Mouse (Mus musculus): ENCODE results near the gene Olfr824. TPM values are rescaled to one million over a fixed set of nuclear protein-coding genes. Genes with fewer than 3 reads are reported as not detected.
A peak's percentile ranks its signal among the peaks of the same experiment; 100 is the strongest.

Olfr824 gene
- polyA plus RNA-seq, 1 experiment from 2014 or later = not detected

GRCm38 (mm10) chr10:130092838-130093440 is 36.9 kb downstream of the Olfr824 start:
- no peaks in the 10 kb centered on the region for H3K36me3 ChIP-seq (ENCODE audit: control insufficient read depth, insufficient read depth, low read length)
- ATAC-seq (ENCODE audit: insufficient number of reproducible peaks, insufficient read depth, low FRiP score, low read depth) = peak; percentile 79; the same call in 1 of the 2 replicates
- WGBS = 16% methylated on average over 5 of the region's 5 CpGs

More at GRCm38 (mm10) chr10:130092838-130093440, 36.9 kb downstream of the Olfr824 start:
- Histone ChIP-seq H3K4me2 (replicated peaks; ENCODE audit: low read depth, low read length) (no peak overlapping the region), H3K9me3 (ENCODE audit: control insufficient read depth, low read depth, low read length) (no peaks in the 10 kb centered on the region), H3K9ac (replicated peaks; ENCODE audit: low read depth, low read length) (no peak overlapping the region), H3K4me3 (ENCODE audit: low read depth, low read length) (no peak overlapping the region), H3K4me1 (ENCODE audit: control insufficient read depth, insufficient read depth, low read length) (no peaks in the 10 kb centered on the region), H3K27ac (ENCODE audit: low read length) (no peak overlapping the region), H3K27me3 (ENCODE audit: control insufficient read depth, insufficient read depth, low read length) (no peaks in the 10 kb centered on the region)

Other genes starting within 250 kb of the Olfr824 start
- gene Olfr815, start 224.1 kb downstream of the Olfr824 start, polyA plus RNA-seq (2014; fragmentation: Nextera tagmentation; extraction: Ambion mirVana) = not detected in 2 replicates
- gene Olfr816, start 214.4 kb downstream of the Olfr824 start, polyA plus RNA-seq (2014; fragmentation: Nextera tagmentation; extraction: Ambion mirVana) = not detected in 2 replicates
- not detected in 2 replicates for gene Olfr818, start 180.9 kb downstream of the Olfr824 start, polyA plus RNA-seq (2014; fragmentation: Nextera tagmentation; extraction: Ambion mirVana)
- gene Olfr819, start 162.7 kb downstream of the Olfr824 start, polyA plus RNA-seq (2014; fragmentation: Nextera tagmentation; extraction: Ambion mirVana) = not detected in 2 replicates
- not detected in 2 replicates for gene Olfr247, start 153.9 kb downstream of the Olfr824 start, polyA plus RNA-seq (2014; fragmentation: Nextera tagmentation; extraction: Ambion mirVana)
- not detected in 2 replicates for gene Gm10310, start 144.9 kb downstream of the Olfr824 start, polyA plus RNA-seq (2014; fragmentation: Nextera tagmentation; extraction: Ambion mirVana)
- gene Olfr820, start 117.4 kb downstream of the Olfr824 start, polyA plus RNA-seq (2014; fragmentation: Nextera tagmentation; extraction: Ambion mirVana) = not detected in 2 replicates
- gene Olfr821, start 99.7 kb downstream of the Olfr824 start, polyA plus RNA-seq (2014; fragmentation: Nextera tagmentation; extraction: Ambion mirVana) = not detected in 2 replicates
- gene Olfr822, start 58.8 kb downstream of the Olfr824 start, polyA plus RNA-seq (2014; fragmentation: Nextera tagmentation; extraction: Ambion mirVana) = not detected in 2 replicates
- not detected in 2 replicates for gene Olfr823, start 14.6 kb downstream of the Olfr824 start, polyA plus RNA-seq (2014; fragmentation: Nextera tagmentation; extraction: Ambion mirVana)
- gene Olfr825, start 36.8 kb upstream of the Olfr824 start, polyA plus RNA-seq (2014; fragmentation: Nextera tagmentation; extraction: Ambion mirVana) = not detected in 2 replicates
- not detected in 2 replicates for gene Olfr826, start 54.2 kb upstream of the Olfr824 start, polyA plus RNA-seq (2014; fragmentation: Nextera tagmentation; extraction: Ambion mirVana)
- gene Olfr827, start 84.4 kb upstream of the Olfr824 start, polyA plus RNA-seq (2014; fragmentation: Nextera tagmentation; extraction: Ambion mirVana) = not detected in 2 replicates
- gene Neurod4, start 150.2 kb upstream of the Olfr824 start, polyA plus RNA-seq (2014; fragmentation: Nextera tagmentation; extraction: Ambion mirVana) = 0.14 TPM in 1 of 2 replicates, not detected in the other
- 0.25 and 0.29 TPM in 2 replicates for gene Tespa1, start 192.9 kb upstream of the Olfr824 start, polyA plus RNA-seq (2014; fragmentation: Nextera tagmentation; extraction: Ambion mirVana)